Mouse (Mus musculus): ENCODE measurements around the gene Wdr35. TPM values are rescaled to one million over a fixed set of nuclear protein-coding genes. Genes with fewer than 3 reads are reported as not detected.

Wdr35 gene
- polyA plus RNA-seq, 1 experiment from 2014 or later: 1.4 TPM

- WGBS (ENCODE audit: insufficient replicate concordance): 87% methylated on average over 4 of the region's 4 CpGs
- ATAC-seq: no peak
These were observed 34.2 kb upstream of the Wdr35 start for GRCm38 (mm10) chr12:8939490-8939889.

GRCm38 (mm10) chr12:8940011-8941005, 33.4 kb upstream of the Wdr35 start:
- Histone ChIP-seq H3K27me3 (ENCODE audit: insufficient read depth, low read length) (no peaks in the 10 kb centered on the region), H3K27ac (ENCODE audit: low read depth) (no peak overlapping the region), H3K9me3 (ENCODE audit: low read length) (no peaks in the 10 kb centered on the region), H3K9ac (replicated peaks) (no peak overlapping the region), H3K4me1 (ENCODE audit: insufficient read depth) (no peaks in the 10 kb centered on the region; the same call in 1 of the 2 replicates), H3K36me3 (replicated peaks; ENCODE audit: insufficient read depth, low read length) (peaks cover 41% of the 10 kb centered on the region), H3K4me3 (ENCODE audit: low read depth, low read length) (no peak overlapping the region), H3K4me2 (ENCODE audit: low read depth, low read length) (no peak overlapping the region)
- 69% methylated on average over 12 of the region's 12 CpGs for WGBS (ENCODE audit: insufficient replicate concordance)
- no peak for DNase-seq
- TF ChIP-seq EP300 (IDR thresholded peaks at IDR 0.05; ENCODE audit: low read depth) (no peak), CTCF (IDR thresholded peaks at IDR 0.05; ENCODE audit: low read depth) (no peak)
- no peak for ATAC-seq

More at GRCm38 (mm10) chr12:8939490-8939889, 34.2 kb upstream of the Wdr35 start:
- TF ChIP-seq EP300 (IDR thresholded peaks at IDR 0.05; ENCODE audit: low read depth) (no peak), CTCF (IDR thresholded peaks at IDR 0.05; ENCODE audit: low read depth) (no peak)
- no peaks in the 10 kb centered on the region; the same call in 1 of the 2 replicates for H3K4me1 ChIP-seq (ENCODE audit: insufficient read depth)
- H3K36me3 ChIP-seq (replicated peaks; ENCODE audit: insufficient read depth, low read length): peaks cover 50% of the 10 kb centered on the region
- no peak overlapping the region for H3K4me3 ChIP-seq (ENCODE audit: low read depth, low read length)
- no peak overlapping the region for H3K9ac ChIP-seq (replicated peaks)
- H3K4me2 ChIP-seq (ENCODE audit: low read depth, low read length): no peak overlapping the region
- no peak overlapping the region for H3K27ac ChIP-seq (ENCODE audit: low read depth)
- no peak for DNase-seq
- no peaks in the 10 kb centered on the region for H3K9me3 ChIP-seq (ENCODE audit: low read length)
- no peaks in the 10 kb centered on the region for H3K27me3 ChIP-seq (ENCODE audit: insufficient read depth, low read length)

DNA sequence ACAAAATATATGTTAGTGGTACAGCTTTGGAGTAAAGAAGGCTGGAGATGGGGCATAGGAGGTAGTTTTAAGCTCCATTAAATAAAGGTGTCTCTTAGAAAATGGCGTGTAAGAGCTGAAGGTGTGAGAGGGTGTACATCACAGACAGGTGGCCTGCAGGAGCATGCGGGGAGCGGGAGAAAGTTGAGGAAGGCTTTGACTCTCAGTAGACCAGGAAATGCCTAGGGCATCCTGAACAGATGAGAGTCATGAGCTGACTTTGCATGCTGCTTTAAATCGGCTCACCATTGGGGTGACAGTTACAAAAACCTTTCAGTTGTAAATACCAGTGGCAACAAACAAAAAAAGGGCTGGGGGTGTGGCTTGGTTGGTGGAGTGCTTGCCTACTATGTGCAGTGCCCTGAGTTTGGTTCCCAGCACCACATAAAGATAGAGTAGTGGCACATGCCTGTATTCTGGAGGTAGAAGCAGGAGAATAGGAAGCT, 32.5 kb upstream of the Wdr35 start:
- no peak for DNase-seq
- Histone ChIP-seq H3K27me3 (ENCODE audit: insufficient read depth, low read length) (no peaks in the 10 kb centered on the region), H3K9ac (replicated peaks) (no peak overlapping the region), H3K36me3 (replicated peaks; ENCODE audit: insufficient read depth, low read length) (peaks cover 33% of the 10 kb centered on the region), H3K4me3 (ENCODE audit: low read depth, low read length) (no peak overlapping the region), H3K4me2 (ENCODE audit: low read depth, low read length) (no peak overlapping the region), H3K27ac (ENCODE audit: low read depth) (0 out of 2 replicates have a peak overlapping the region, but pooled peaks have one; percentile 39), H3K9me3 (ENCODE audit: low read length) (no peaks in the 10 kb centered on the region), H3K4me1 (ENCODE audit: insufficient read depth) (no peaks in the 10 kb centered on the region; the same call in 1 of the 2 replicates)
- WGBS (ENCODE audit: insufficient replicate concordance): 64% methylated on average over 4 of the region's 4 CpGs
- no peak for ATAC-seq
- no peak for TF ChIP-seq EP300 (IDR thresholded peaks at IDR 0.05; ENCODE audit: low read depth)
- no peak for TF ChIP-seq CTCF (IDR thresholded peaks at IDR 0.05; ENCODE audit: low read depth)

DNA sequence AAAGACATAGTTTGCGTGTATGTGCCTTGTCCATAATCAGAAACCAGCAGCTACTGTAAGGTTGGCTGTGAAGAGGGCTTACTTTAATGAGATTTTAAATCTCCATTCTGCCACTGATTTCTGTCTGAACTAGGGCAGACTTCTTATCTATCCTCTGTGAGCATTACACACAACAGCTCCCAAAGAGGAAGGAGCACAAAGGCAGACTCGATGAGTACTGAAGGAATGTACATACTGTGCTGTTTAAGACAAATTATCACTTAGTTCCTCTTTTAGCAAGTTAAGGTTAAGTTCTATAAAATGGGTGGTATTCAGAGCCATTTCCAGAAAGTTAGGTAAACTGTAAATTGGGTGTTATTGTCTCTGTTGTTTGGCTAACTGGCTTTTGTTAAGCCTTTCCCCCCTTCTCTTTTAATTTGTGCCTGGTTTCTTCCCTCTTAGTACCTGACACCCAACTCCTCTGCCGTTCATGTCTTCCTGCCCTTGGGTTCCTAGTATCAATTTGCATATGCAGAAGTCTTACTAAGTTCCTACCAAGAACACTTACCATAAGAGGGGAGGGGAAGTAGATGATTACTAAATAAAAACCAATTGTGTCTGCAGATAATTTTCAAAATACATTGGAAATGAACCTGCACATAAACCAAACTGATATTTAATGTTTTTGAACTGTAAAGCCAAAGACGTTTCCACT, 31.8 kb upstream of the Wdr35 start:
- Histone ChIP-seq H3K4me1 (ENCODE audit: insufficient read depth) (no peaks in the 10 kb centered on the region; the same call in 1 of the 2 replicates), H3K4me2 (ENCODE audit: low read depth, low read length) (no peak overlapping the region; the same call in 1 of the 2 replicates), H3K27me3 (ENCODE audit: insufficient read depth, low read length) (no peaks in the 10 kb centered on the region), H3K4me3 (ENCODE audit: low read depth, low read length) (no peak overlapping the region), H3K9me3 (ENCODE audit: low read length) (no peaks in the 10 kb centered on the region), H3K9ac (replicated peaks) (no peak overlapping the region), H3K36me3 (replicated peaks; ENCODE audit: insufficient read depth, low read length) (peaks cover 26% of the 10 kb centered on the region), H3K27ac (ENCODE audit: low read depth) (peak overlapping the region; percentile 39; the same call in 1 of the 2 replicates)
- ATAC-seq (no peak), DNase-seq (no peak)
- 28% methylated on average over 4 of the region's 4 CpGs for WGBS (ENCODE audit: insufficient replicate concordance)
- TF ChIP-seq CTCF (IDR thresholded peaks at IDR 0.05; ENCODE audit: low read depth): no peak
- no peak for TF ChIP-seq EP300 (IDR thresholded peaks at IDR 0.05; ENCODE audit: low read depth)

GRCm38 (mm10) chr12:8947163-8947562, 26.5 kb upstream of the Wdr35 start:
- Histone ChIP-seq H3K9ac (replicated peaks) (no peak overlapping the region), H3K27me3 (ENCODE audit: insufficient read depth, low read length) (peaks cover 18% of the 10 kb centered on the region), H3K4me3 (ENCODE audit: low read depth, low read length) (0 out of 2 replicates have a peak overlapping the region, but pooled peaks have one; percentile 25), H3K27ac (ENCODE audit: low read depth) (no peak overlapping the region), H3K4me1 (ENCODE audit: insufficient read depth) (peaks cover 8% of the 10 kb centered on the region), H3K36me3 (replicated peaks; ENCODE audit: insufficient read depth, low read length) (no peaks in the 10 kb centered on the region), H3K4me2 (ENCODE audit: low read depth, low read length) (peak overlapping the region; percentile 71), H3K9me3 (ENCODE audit: low read length) (no peaks in the 10 kb centered on the region)
- DNase-seq (no peak), ATAC-seq (no peak)
- TF ChIP-seq CTCF (IDR thresholded peaks at IDR 0.05; ENCODE audit: low read depth) (no peak), EP300 (IDR thresholded peaks at IDR 0.05; ENCODE audit: low read depth) (no peak)
- WGBS (ENCODE audit: insufficient replicate concordance): 29% methylated on average over 9 of the region's 9 CpGs
